Mouse (Mus musculus) heart, postnatal 10 days (tissue): Measurements from ENCODE around the gene Shpk. TPM values are rescaled to one million over a fixed set of nuclear protein-coding genes. Genes with fewer than 3 reads are reported as not detected.

Experiments
- DNase-seq, 2 experiments: peaks; one replicate each; pipeline ENCODE4 v3.0.0; 2021
- intact Hi-C: fragments of 180-260 bp; cut with DNase I; formaldehyde crosslinking; loops from one replicate; pipeline ENCODE4 v1.15.1; 2025
- total RNA-seq, 2 experiments: library from RNA; stranded (reverse); gene quantifications; 2 replicates each; pipeline ENCODE4 v1.2.3; 2021

The Shpk gene
- total RNA-seq, 2 experiments from 2014 or later = 1.5 to 2.0 TPM

DNA sequence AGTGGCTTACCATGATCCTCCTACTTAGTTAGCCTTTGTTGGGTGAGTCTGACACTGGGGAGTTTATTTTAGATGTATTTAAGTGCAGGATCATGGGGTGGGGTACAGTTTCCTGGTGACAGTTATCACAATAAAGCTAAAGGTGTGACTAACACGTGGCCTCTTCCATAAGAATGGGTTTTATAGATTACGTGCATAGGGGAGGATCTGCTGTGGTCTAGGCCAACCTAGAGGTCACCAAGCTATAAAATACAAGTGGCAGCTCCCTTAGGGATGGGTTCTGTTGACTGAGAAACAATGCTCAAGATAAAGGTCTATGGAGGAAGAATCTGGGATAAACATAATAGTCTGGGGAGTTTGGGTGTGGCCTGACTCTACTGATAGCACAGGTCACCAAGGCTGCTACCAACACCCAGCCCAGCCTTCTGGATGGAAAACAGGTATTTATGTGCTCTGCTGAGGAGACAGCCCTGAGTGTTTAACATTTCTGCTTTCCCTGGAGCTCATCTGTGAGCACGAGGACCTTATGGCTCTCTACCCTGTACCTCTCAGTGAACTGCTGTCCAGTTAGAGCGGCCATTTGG lies 58.2 kb downstream of the Shpk start:
- DNase-seq = no peak
- intact Hi-C loops = no loop called here

DNA sequence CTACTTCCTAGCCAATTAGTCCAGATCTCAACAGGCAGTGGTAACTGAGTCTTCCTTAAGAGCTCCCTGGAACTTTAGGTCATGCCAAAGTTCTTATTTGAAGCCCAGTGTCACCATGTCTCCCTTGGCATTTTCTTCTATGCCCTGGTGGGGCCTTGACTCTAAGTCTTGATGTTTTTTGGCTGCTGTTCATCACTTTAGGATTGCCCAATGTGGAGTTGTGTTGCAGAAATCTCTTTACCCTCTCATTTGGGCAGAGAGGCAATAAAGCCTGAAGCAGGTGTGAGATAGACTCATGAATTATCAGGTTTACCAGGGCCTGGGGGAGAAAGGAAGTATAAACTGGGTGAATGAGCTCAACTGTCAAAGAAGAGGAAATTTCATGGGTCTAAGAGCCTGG lies 59.4 kb downstream of the Shpk start:
- intact Hi-C loops = no loop called here
- DNase-seq = no peak

DNA sequence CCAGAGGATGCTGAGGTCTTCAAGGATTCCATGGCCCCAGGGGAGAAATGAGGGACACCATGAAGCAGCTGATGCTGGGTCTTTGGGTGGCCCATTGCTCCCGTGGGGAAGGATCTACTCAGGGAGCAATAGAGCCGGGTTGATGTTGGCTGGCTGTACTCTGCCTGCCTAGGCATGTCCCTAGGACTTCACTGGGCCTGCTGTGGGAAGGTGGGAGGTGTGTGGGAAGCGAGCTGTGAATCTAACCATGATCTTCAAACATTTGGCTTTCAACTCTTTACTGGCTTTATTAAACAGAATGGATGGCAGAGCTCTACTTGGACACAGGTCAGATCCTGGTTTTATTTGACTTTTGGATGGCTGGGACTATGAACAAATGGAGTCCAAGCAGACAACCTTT lies 61.2 kb downstream of the Shpk start:
- intact Hi-C loops = no loop called here
- no peak for DNase-seq

GRCm38 (mm10) chr11:73261385-73261784 lies 62.1 kb downstream of the Shpk start:
- intact Hi-C loops = no loop called here
- DNase-seq = no peak

DNA sequence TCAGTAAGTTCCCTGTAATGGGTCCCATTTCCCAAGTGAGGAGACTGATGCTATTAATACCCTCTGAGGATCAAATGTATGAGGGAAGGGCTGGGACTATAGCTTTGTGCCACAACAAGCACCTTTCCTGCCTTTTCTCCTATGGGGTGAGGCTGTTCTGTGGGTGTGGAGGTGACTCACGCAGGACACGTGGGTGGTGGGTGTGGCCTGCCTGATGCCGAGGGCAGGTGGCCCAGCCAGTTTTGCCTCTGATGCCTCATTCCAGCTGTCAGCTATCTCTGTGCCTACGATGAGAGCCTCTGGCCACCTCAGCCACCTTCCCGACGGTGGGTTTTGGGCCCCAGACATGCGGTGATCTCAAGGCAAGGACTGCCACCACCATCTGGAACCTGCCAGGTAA lies 68.0 kb downstream of the Shpk start, which contains the start of gene Trpv3:
Gene Trpv3 (plus strand): TSS at position 122 of the 400 bp plus-strand sequence.
- DNase-seq = no peak
- intact Hi-C loops = no loop called here

Other genes starting within 250 kb of the Shpk start
- 10 to 100 TPM; 17.1 to 19.0 TPM for gene Atp2a3, start 238.3 kb upstream of the Shpk start, total RNA-seq
- under 1 TPM; 0.72 to 0.98 TPM for gene P2rx1, start 200.4 kb upstream of the Shpk start, total RNA-seq
- gene Camkk1, start 180.5 kb upstream of the Shpk start, total RNA-seq = 1 to 10 TPM; 1.1 to 2.0 TPM
- gene Ncbp3, start 151.7 kb upstream of the Shpk start, total RNA-seq = 1 to 10 TPM; 9.0 TPM
- gene Itgae, start 108.9 kb upstream of the Shpk start, total RNA-seq = under 1 TPM in 1 of 2 experiments, not detected in 1; 0.07 TPM
- gene Haspin, start 61.2 kb upstream of the Shpk start, total RNA-seq = 1 to 10 TPM; 2.4 TPM
- 1 to 10 TPM; 7.4 to 8.1 TPM for gene P2rx5, start 39.0 kb upstream of the Shpk start, total RNA-seq
- 10 to 100 TPM; 71.4 to 82.7 TPM for gene Emc6, start 22.4 kb upstream of the Shpk start, total RNA-seq
- 100 to 1,000 TPM in 1 of 2 experiments, 10 to 100 TPM in 1; 89.1 to 105 TPM for gene Tax1bp3, start 22.4 kb upstream of the Shpk start, total RNA-seq
- 10 to 100 TPM; 11.7 to 13.9 TPM for gene Ctns, start 418 bp upstream of the Shpk start, total RNA-seq
- not detected for gene Trpv1, start 34.8 kb downstream of the Shpk start, total RNA-seq
- under 1 TPM; 0.05 to 0.20 TPM for gene Trpv3, start 67.9 kb downstream of the Shpk start, total RNA-seq
- gene Aspa, start 130.1 kb downstream of the Shpk start, total RNA-seq = 1 to 10 TPM in 1 of 2 experiments, under 1 TPM in 1; 0.72 to 3.3 TPM
- gene Gm49340, start 130.3 kb downstream of the Shpk start, total RNA-seq = not detected
- gene Spata22, start 130.3 kb downstream of the Shpk start, total RNA-seq = not detected
- gene Olfr20, start 151.3 kb downstream of the Shpk start, total RNA-seq = not detected
- not detected for gene Olfr376, start 171.8 kb downstream of the Shpk start, total RNA-seq
- gene Olfr1, start 200.2 kb downstream of the Shpk start, total RNA-seq = not detected
- not detected for gene Olfr378, start 229.0 kb downstream of the Shpk start, total RNA-seq